Mouse (Mus musculus) mouse embryonic stem cell (cell line): ENCODE data around the gene Sbno2.

Source experiments
- in situ Hi-C, 2 experiments: fragments of 300-500 bp; cut with MboI; formaldehyde crosslinking; loops; 1 replicate in 1 of 2; 3 replicates in 1 of 2; pipeline ENCODE4 v1.14.3; 2019 to 2020; ENCODE audit warnings: low sequenced_read_pairs in 2 of 2, low pct_unique_long_range_greater_than_20kb in 1 of 2, mixed read lengths in 1 of 2; ENCODE audit not compliant: unreplicated experiment in 1 of 2

The Sbno2 gene

GRCm38 (mm10) chr10:80030191-80030590, 75.2 kb downstream of the Sbno2 start:
- in situ Hi-C loops: no loop called here

- in situ Hi-C loops: no loop called here
These were observed 76.9 kb downstream of the Sbno2 start for GRCm38 (mm10) chr10:80028521-80028846.

GRCm38 (mm10) chr10:80027681-80028520, 77.5 kb downstream of the Sbno2 start:
- in situ Hi-C loops: no loop called here

- in situ Hi-C loops: no loop called here
These were observed 79.5 kb downstream of the Sbno2 start for GRCm38 (mm10) chr10:80025889-80026288.

GRCm38 (mm10) chr10:80025463-80025862, 79.9 kb downstream of the Sbno2 start:
- in situ Hi-C loops: no loop called here

GRCm38 (mm10) chr10:80025044-80025347, 80.4 kb downstream of the Sbno2 start:
- in situ Hi-C loops: no loop called here

GRCm38 (mm10) chr10:80024229-80025043, 80.9 kb downstream of the Sbno2 start:
- in situ Hi-C loops: no loop called here

- in situ Hi-C loops: no loop called here
These were observed 81.6 kb downstream of the Sbno2 start for GRCm38 (mm10) chr10:80023758-80024157.

GRCm38 (mm10) chr10:80022806-80023205, 82.6 kb downstream of the Sbno2 start:
- in situ Hi-C loops: no loop called here

- in situ Hi-C loops: no loop called here
These were observed 83.2 kb downstream of the Sbno2 start for GRCm38 (mm10) chr10:80022164-80022563.

- in situ Hi-C loops: no loop called here
These were observed 84.1 kb downstream of the Sbno2 start for GRCm38 (mm10) chr10:80021320-80021641.

GRCm38 (mm10) chr10:80020603-80021319, 84.6 kb downstream of the Sbno2 start:
- in situ Hi-C loops: no loop called here

GRCm38 (mm10) chr10:80020191-80020590, 85.2 kb downstream of the Sbno2 start:
- in situ Hi-C loops: no loop called here

- in situ Hi-C loops: no loop called here
These were observed 85.8 kb downstream of the Sbno2 start for GRCm38 (mm10) chr10:80019471-80020131.

- in situ Hi-C loops: no loop called here
These were observed 86.6 kb downstream of the Sbno2 start for GRCm38 (mm10) chr10:80018739-80019297.

- in situ Hi-C loops: no loop called here
These were observed 87.6 kb downstream of the Sbno2 start for GRCm38 (mm10) chr10:80017771-80018170.

- in situ Hi-C loops: no loop called here
These were observed 88.0 kb downstream of the Sbno2 start for GRCm38 (mm10) chr10:80017361-80017760.

- in situ Hi-C loops: no loop called here
These were observed 88.4 kb downstream of the Sbno2 start for GRCm38 (mm10) chr10:80016931-80017330.

GRCm38 (mm10) chr10:80016511-80016910, 88.9 kb downstream of the Sbno2 start, which contains the start of gene Arhgap45:
Gene Arhgap45 (plus strand): TSS chr10:80016653.
- in situ Hi-C loops: no loop called here
